Mouse (Mus musculus) myocyte (in vitro differentiated cells): Measurements from ENCODE around the gene Med9.

ENCODE experiments used
- CEBPB ChIP-seq: IDR thresholded peaks from 2 replicates; pipeline ENCODE4 v1.6.1; 2011; ENCODE audit warnings: mild to moderate bottlenecking, moderate library complexity; ENCODE audit not compliant: poor library complexity, insufficient read depth, severe bottlenecking
- E2F4 ChIP-seq: IDR thresholded peaks from one replicate; pipeline ENCODE4 v1.6.1; 2011; ENCODE audit warnings: mild to moderate bottlenecking, control low read depth, moderate library complexity; ENCODE audit not compliant: insufficient read depth
- MAX ChIP-seq: IDR thresholded peaks from one replicate; pipeline ENCODE4 v1.6.1; 2011; ENCODE audit warnings: low read depth, mild to moderate bottlenecking, control low read depth
- MYOD1 ChIP-seq, 3 experiments: IDR thresholded peaks; one replicate each; pipeline ENCODE4 v1.6.1; 2011; ENCODE audit warnings: control low read depth in 2 of 3, low read depth in 2 of 3, mild to moderate bottlenecking in 2 of 3, moderate library complexity in 1 of 3; ENCODE audit not compliant: insufficient read length in 2 of 3, control insufficient read depth in 1 of 3
- MYOG ChIP-seq, 3 experiments: IDR thresholded peaks; one replicate each; pipeline ENCODE4 v1.6.1; 2011; ENCODE audit warnings: control low read depth in 2 of 3, low read depth in 2 of 3, mild to moderate bottlenecking in 2 of 3; ENCODE audit not compliant: insufficient read length in 2 of 3, control insufficient read depth in 1 of 3, insufficient read depth in 1 of 3
- POLR2A ChIP-seq: IDR thresholded peaks from one replicate; pipeline ENCODE4 v1.6.1; 2011; ENCODE audit warnings: low read depth, mild to moderate bottlenecking, control low read depth, moderate library complexity; ENCODE audit not compliant: insufficient read length
- POLR2AphosphoS2 ChIP-seq: IDR thresholded peaks from one replicate; pipeline ENCODE4 v1.6.1; 2011; ENCODE audit warnings: low read depth, control low read depth; ENCODE audit not compliant: insufficient read length
- REST ChIP-seq: IDR thresholded peaks from one replicate; pipeline ENCODE4 v1.6.1; 2011; ENCODE audit warnings: mild to moderate bottlenecking, control low read depth, moderate library complexity; ENCODE audit not compliant: insufficient read depth, insufficient read length
- SRF ChIP-seq: IDR thresholded peaks from one replicate; pipeline ENCODE4 v1.6.1; 2011; ENCODE audit warnings: low read depth; ENCODE audit not compliant: control insufficient read depth, insufficient read length
- TCF12 ChIP-seq: IDR thresholded peaks from one replicate; pipeline ENCODE4 v1.6.1; 2011; ENCODE audit warnings: mild to moderate bottlenecking, control low read depth; ENCODE audit not compliant: poor library complexity, insufficient read depth, severe bottlenecking
- TCF3 ChIP-seq: IDR thresholded peaks from one replicate; pipeline ENCODE4 v1.6.1; 2011; ENCODE audit warnings: low read depth, control low read depth; ENCODE audit not compliant: insufficient read length
- USF1 ChIP-seq: IDR thresholded peaks from one replicate; pipeline ENCODE4 v1.6.1; 2011; ENCODE audit warnings: low read depth, mild to moderate bottlenecking, control low read depth, moderate library complexity

DNA sequence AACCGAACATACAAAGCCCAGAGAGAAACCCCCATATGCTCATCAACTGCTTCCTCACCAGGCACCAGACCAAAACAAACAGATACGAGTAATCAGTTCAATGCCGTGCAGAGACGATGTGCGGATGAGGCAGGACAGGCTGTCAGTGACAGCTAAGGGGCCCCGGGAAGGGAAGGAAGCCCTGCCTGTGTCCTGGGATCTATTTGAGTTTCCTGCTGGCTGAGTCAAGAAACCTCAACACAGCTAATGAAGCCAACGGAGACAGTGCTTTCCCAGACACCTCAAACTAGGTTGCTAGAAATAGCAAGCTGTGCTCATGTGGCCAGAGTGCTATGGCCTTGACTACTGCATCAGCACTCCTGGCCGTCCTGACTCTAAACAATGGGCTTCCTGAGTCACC is 43.4 kb downstream of the Med9 start:
- TF ChIP-seq POLR2A (no peak), POLR2AphosphoS2 (no peak), TCF3 (no peak), CEBPB (no peak), SRF (no peak), REST (no peak), TCF12 (no peak), E2F4 (no peak), USF1 (no peak), MAX (no peak), MYOD1 (IDR thresholded peaks at IDR 0.05; ENCODE audit: control insufficient read depth in 1 of 3, insufficient read length in 2 of 3, low read depth in 2 of 3) (no peak), MYOG (IDR thresholded peaks at IDR 0.05; ENCODE audit: control insufficient read depth in 1 of 3, insufficient read depth in 1 of 3, insufficient read length in 2 of 3, low read depth in 2 of 3) (no peak)
